Mouse (Mus musculus): ENCODE results near the gene Vps18.

The Vps18 gene

DNA sequence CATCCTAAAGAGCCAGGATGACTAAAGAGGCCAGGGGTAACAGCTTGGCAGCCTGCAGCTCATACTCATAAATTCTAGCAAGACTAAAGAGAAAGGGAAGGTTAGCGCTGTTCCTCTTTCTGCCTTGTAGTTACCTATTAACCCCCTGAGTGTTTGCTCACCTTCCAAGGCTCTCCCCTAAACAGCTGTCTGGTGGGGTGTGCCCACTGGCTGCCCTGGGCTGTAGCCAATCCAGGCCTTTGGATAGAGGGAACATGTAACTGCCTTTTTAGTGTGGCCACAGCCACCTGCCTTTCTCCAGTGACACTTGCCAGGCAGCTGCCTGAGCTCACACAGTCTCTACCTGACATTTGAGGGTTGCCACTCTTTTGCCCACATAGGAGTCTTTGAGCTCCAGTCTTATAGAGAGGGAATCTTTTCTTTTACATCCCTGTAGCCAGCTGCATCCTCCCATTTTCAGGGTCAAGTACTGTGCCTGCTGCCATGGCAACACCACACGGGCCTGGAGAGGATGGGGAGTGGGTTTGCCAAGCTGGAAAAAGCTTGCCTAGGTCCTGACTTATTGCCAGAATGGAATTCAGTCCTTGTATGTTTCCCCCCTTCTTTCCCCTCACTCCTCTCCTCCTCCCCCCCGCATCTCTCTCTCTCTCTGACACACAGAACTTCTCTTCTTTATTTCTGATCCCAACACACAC, 40.7 kb downstream of the Vps18 start:
- in situ Hi-C loops (cut with MboI; ENCODE audit: low pct_unique_long_range_greater_than_20kb in 1 of 2, low sequenced_read_pairs in 2 of 2, unreplicated experiment in 1 of 2) = loop anchor here in 1 of 2 experiments (25.0 kb wide), 1 partner anchor 183 kb away; no protein-coding TSS in a partner anchor

GRCm38 (mm10) chr2:119330795-119331194, 42.3 kb downstream of the Vps18 start:
- in situ Hi-C loops (cut with MboI; ENCODE audit: low pct_unique_long_range_greater_than_20kb in 1 of 2, low sequenced_read_pairs in 2 of 2, unreplicated experiment in 1 of 2) = loop anchor here (5.0 to 25.0 kb wide), 2 partner anchors 33 to 182 kb away; no protein-coding TSS in a partner anchor

GRCm38 (mm10) chr2:119332177-119332661, 43.7 kb downstream of the Vps18 start:
- in situ Hi-C loops (cut with MboI; ENCODE audit: low pct_unique_long_range_greater_than_20kb in 1 of 2, low sequenced_read_pairs in 2 of 2, unreplicated experiment in 1 of 2) = loop anchor here (5.0 to 25.0 kb wide), 2 partner anchors 35 to 180 kb away; no protein-coding TSS in a partner anchor

DNA sequence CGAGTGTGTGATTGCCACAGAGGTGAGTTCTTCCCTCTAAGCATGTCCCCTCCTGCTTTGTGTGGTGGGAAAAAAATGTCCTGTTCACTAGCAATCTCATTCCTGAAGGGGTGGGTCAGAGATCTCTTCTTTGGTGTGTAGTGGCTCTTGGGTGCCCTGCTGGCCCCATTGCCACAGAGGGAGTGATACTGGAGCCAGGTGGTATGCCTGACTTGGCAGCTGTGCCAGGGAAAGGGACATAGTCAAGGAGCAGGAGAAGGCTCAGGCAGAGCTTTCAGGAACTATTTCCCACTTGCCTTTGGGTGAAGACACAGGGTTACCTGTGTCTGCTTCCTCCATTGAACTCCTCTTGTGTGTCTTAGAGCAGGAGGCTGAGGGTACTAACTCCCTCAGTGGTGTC, 45.6 kb downstream of the Vps18 start:
- in situ Hi-C loops (cut with MboI; ENCODE audit: low pct_unique_long_range_greater_than_20kb in 1 of 2, low sequenced_read_pairs in 2 of 2, unreplicated experiment in 1 of 2) = loop anchor here (5.0 to 25.0 kb wide), 2 partner anchors 37 to 178 kb away; no protein-coding TSS in a partner anchor

- in situ Hi-C loops (cut with MboI; ENCODE audit: low pct_unique_long_range_greater_than_20kb in 1 of 2, low sequenced_read_pairs in 2 of 2, unreplicated experiment in 1 of 2) = loop anchor here (5.0 to 25.0 kb wide), 2 partner anchors 38 to 177 kb away; no protein-coding TSS in a partner anchor
These were observed 46.5 kb downstream of the Vps18 start for GRCm38 (mm10) chr2:119334964-119335525.

DNA sequence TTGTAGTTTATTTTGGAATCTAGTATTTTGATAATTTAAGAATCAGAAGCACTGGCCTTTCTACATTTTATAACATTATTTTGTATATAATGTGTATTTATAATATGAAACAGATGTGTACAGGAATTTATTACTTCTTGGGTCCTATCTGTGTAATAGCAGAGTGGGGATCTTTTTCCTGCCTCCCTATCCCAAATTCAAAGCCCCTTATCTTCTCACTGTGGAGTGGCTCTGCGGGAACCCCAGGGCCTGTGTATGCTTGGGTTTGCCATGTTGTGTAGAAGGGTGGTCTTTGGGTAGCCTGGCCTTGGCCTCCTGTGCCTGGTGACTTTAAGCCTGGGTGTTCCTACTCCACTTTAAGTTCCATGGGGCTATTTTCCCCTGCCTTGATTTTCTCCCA, 47.0 kb downstream of the Vps18 start:
- in situ Hi-C loops (cut with MboI; ENCODE audit: low pct_unique_long_range_greater_than_20kb in 1 of 2, low sequenced_read_pairs in 2 of 2, unreplicated experiment in 1 of 2) = loop anchor here in 1 of 2 experiments (25.0 kb wide), 1 partner anchor 177 kb away; no protein-coding TSS in a partner anchor

DNA sequence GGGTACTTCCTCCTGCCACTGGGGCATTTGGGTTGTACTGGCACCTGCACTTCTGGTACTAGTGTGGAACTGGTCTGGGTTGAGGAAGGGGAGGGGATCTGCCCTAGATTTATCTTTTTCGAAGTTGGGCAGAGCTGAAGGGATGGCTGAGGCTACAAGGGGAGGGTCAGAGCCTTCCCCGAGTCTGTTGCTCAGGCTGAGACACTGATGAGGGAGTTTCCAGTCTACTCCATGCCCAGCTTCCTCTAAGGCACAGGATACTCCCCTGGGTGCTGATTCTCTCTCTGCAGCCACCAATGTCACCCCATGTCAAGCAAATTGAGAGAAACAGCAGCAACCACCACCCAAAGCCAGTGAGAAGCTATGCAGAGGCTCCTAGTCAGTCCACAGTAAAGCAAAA, 47.5 kb downstream of the Vps18 start:
- in situ Hi-C loops (cut with MboI; ENCODE audit: low pct_unique_long_range_greater_than_20kb in 1 of 2, low sequenced_read_pairs in 2 of 2, unreplicated experiment in 1 of 2) = loop anchor here in 1 of 2 experiments (25.0 kb wide), 1 partner anchor 176 kb away; no protein-coding TSS in a partner anchor

DNA sequence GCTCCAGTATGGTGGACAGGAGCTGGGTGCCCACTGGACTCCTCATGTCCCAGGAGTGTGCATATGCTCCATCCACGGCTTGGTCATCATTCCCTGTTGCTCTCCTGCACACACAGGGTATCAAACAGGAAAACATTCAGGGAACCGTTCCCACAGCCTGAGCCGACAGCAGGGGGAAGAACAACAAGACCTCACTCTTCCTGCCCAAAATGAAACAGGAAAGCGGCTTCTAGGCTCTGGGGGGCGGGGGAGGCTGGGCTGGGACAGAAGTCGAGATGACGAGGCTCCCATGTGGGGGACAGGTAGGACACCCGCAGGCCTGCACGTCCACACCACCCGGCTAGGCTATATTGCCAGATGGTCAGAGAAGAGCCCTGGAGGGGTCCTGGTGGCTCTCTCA, 47.9 kb downstream of the Vps18 start:
- in situ Hi-C loops (cut with MboI; ENCODE audit: low pct_unique_long_range_greater_than_20kb in 1 of 2, low sequenced_read_pairs in 2 of 2, unreplicated experiment in 1 of 2) = loop anchor here in 1 of 2 experiments (25.0 kb wide), 1 partner anchor 176 kb away; no protein-coding TSS in a partner anchor

DNA sequence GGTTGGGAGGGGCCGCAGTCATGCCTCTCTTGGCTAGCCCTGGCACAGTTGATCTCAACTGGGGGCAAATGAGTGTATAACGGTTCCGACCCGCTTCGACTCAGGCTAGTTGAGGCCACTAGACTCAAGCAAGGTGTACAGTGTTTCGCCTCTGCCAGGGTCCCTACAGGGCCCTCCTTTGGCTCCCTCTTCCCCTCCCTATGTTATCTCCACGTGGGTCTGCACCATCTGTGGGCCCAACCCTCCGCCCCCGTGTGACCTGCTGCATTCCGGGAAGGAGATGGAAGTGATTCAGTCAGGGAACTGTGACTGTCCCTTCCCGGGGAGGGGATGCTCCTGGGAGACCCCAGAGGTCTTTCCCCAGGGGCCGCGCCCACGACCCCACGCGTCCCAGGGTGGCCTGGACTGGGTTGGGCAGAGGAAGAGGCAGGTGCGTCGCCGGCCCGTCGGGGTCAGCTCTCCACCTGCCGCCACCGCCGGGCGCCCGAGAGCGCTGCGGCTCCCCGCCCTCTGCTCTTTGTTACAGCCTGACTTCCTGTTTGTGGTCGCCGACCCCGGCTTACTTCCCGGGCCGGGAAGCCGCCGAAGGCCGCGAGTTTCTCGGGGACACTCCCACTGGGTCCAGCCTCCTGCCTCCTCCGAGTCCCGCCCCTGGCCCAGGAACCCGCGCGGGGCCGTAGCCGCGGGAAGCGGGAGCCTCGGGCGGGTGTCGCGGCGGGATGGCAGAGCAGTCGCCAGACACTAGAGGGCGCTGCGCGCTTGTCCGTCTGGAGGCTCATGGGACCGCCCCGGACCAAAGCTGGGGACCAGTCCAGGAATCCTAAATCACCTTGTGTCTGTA, 49.1 kb downstream of the Vps18 start:
- in situ Hi-C loops (cut with MboI; ENCODE audit: low pct_unique_long_range_greater_than_20kb in 1 of 2, low sequenced_read_pairs in 2 of 2, unreplicated experiment in 1 of 2) = loop anchor here in 1 of 2 experiments (25.0 kb wide), 1 partner anchor 175 kb away; no protein-coding TSS in a partner anchor

DNA sequence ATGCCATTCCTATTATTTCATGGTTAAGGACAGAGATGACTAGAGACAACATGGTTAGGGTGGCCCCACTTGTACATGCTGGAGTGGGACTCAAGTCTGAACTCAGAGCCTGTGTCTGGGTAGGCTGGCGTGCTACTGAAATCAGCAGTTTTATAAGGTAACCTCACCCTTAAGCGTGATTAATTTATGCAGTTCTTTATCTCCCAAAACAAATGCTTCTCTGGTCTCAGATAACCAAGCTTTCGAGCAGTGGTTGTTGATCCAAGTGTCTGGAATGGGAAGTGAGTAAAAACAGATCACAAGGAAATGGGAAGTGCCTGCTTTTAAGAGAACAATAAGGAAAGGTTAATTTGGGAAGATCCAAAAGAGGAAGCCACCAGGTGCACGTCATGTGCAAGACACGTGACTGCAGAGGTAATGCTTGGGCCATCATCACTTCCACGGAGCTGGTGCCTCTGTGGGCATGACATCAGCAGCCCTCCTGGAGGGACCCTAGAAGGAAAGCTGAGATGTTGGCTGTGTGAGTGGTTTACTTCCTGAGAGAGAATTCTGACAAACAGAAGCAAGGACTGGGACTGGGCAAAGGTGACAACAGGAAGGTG, 56.1 kb downstream of the Vps18 start:
- in situ Hi-C loops (cut with MboI; ENCODE audit: low pct_unique_long_range_greater_than_20kb in 1 of 2, low sequenced_read_pairs in 2 of 2, unreplicated experiment in 1 of 2) = loop anchor here in 1 of 2 experiments (25.0 kb wide), 1 partner anchor 168 kb away; no protein-coding TSS in a partner anchor

Measured in mouse embryonic stem cell (cell line).